Mouse (Mus musculus): ENCODE data around the gene Pglyrp1. TPM values are rescaled to one million over a fixed set of nuclear protein-coding genes. Genes with fewer than 3 reads are reported as not detected.
"Not testable (repeated sequence)": the region's sequence is repeated elsewhere in the genome, so short reads cannot be mapped to it uniquely, and the experiment has no call there.

The Pglyrp1 gene
- 1 to 10 TPM; 1.4 to 1.5 TPM for total RNA-seq (2021)
- long read RNA-seq, experiment 1, partial matches to known transcripts, result 0 of 1 reads
- long read RNA-seq, experiment 1, other reads (novel, unspliced or antisense), result 1 of 1 reads
- long read RNA-seq, experiment 2, partial matches to known transcripts, result 0 of 1 reads
- long read RNA-seq, experiment 2, other reads (novel, unspliced or antisense), result 0 of 1 reads

DNA sequence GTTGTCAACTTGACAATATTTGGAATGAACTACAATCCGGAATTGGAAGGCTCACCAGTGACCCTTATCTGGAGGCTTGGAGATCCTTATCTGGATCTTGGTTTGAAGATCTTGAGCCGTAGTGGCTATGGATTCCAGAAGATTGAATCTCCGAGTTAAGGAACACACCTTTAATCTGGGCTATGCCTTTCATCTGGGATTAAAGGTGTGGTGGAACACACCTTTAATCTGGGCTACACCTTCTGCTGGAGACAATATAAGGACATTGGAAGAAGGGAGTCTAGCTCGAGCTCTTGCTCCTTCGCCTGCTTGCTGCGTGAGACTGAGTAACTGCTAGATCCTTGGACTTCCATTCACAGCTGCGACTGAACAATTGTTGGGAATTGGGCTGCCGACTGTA lies at the start of gene Pglyrp1:
TSS of gene Pglyrp1 (plus strand) at position 301 of the 400 bp plus-strand sequence.
- DNase-seq; intact Hi-C loops (cut with DNase I; ENCODE audit: low total_unique reads): not testable (repeated sequence)

- intact Hi-C loops (cut with DNase I; ENCODE audit: low total_unique reads), result no loop called here
- no peak for DNase-seq
These were observed 49.6 kb upstream of the Pglyrp1 start, which contains the start of gene Psg17 for GRCm38 (mm10) chr7:18821507-18821906. Gene Psg17, minus strand, starts transcription at chr7:18821607.

DNA sequence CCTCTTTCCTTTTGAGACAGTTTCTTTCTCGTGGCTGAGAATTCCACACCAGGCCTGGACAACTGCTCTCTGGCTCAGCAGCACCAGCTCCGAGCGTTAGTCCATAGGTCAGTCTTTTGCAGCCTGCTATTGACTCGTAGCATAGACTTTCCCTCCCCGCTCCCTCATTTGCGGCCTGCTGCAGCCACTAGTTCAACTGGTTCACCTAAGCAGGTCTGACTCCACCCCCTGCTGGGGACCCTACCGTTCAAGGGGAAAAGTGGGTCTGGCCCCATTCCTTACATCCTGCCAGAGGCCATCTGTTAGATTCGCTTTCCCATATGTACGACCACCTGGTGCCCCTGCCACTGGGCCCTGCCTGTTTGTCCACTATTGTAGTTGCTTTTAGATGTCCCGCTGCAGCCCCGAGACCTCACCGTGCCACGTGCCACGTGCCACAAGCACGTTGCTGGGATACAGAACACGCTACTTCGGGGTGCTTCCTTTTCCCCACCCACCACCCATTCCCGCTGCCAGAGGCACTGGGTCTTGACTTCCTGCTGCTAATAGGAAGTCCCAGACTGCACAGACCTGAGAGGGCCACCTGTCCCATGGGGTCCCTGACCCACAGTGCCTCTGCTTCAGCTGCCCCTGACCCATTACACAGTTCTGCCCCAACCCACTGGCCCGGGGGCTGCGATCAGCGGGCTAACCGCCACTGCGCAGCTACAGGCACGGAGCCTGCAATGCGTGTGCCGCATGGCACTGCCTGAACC lies 43.2 kb upstream of the Pglyrp1 start:
- intact Hi-C loops (cut with DNase I; ENCODE audit: low total_unique reads), result no loop called here
- DNase-seq, result no peak

DNA sequence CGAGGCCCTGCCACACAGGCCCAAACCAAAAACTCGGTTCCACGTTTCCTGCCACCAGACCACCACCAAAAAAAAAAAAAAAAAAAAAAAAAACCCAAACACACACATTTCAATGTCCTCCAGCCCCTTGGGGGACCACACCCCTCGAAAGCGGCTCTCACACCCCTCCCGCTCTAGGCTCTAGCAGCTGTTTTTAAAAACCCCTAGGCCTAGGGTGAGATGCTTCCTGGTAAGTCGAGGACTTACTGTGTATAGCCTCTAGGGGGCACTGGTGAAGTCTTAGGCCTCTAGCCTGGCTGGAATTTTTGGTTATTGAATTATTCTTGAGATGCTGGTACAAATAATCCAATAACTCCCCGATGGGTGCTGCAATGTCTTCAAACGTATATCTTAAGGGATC lies 42.5 kb upstream of the Pglyrp1 start:
- DNase-seq, result no peak
- intact Hi-C loops (cut with DNase I; ENCODE audit: low total_unique reads), result no loop called here

DNA sequence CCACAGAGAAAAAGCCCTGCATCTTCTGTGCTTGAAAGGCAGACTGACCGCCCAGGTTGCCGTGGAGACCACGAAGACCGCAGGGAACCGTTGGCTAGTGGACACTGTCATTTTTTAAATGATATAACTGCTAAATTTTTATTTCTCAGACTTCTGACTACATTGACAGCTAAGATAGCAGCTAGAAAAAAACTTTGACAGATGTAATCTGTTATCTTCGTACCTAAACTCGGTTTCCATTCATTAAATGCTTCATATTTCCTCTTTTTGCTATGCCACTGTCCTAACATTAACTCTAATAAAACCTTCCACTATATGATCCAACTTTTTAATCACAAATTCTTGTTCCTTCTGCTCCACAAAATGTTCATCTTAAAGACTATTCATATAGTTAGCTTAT lies 41.6 kb upstream of the Pglyrp1 start:
- no peak for DNase-seq
- intact Hi-C loops (cut with DNase I; ENCODE audit: low total_unique reads), result no loop called here

- no peak for DNase-seq
These were observed 38.8 kb upstream of the Pglyrp1 start for GRCm38 (mm10) chr7:18832298-18832697.

DNA sequence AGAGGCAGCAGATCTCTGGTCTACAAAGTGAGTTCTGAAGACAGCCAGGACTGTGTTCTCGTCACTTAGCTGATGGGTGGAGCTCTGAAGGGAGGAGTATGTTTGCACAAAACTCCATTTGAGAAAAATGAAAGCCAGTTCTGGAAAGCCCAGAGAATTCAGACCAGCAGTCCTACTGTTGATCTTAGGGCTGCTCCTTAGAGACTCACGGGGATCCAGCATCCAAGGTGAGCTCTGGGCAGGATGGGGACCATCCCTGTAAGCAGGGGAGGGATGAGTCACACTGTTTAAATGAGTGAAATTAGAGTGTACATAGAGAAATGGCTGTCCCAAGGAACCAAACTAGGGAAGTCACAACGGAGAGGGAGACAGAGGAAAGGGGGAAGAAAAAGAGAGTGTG lies 31.3 kb upstream of the Pglyrp1 start, which contains the start of gene Mill2:
TSS of gene Mill2 (plus strand) at position 102 of the 400 bp plus-strand sequence.
- intact Hi-C loops (cut with DNase I; ENCODE audit: low total_unique reads), result no loop called here
- no peak for DNase-seq

More at GRCm38 (mm10) chr7:18832298-18832697, 38.8 kb upstream of the Pglyrp1 start:
- intact Hi-C loops (cut with DNase I; ENCODE audit: low total_unique reads), result loop anchor here (5.0 kb wide), 1 partner anchor 45 kb away; no protein-coding TSS in a partner anchor

GRCm38 (mm10) chr7:18840386-18841173 lies 30.6 kb upstream of the Pglyrp1 start:
- intact Hi-C loops (cut with DNase I; ENCODE audit: low total_unique reads), result no loop called here
- peak; percentile 31 for DNase-seq

GRCm38 (mm10) chr7:18841174-18841567 lies 30.0 kb upstream of the Pglyrp1 start:
- DNase-seq, result no peak
- intact Hi-C loops (cut with DNase I; ENCODE audit: low total_unique reads), result no loop called here

DNA sequence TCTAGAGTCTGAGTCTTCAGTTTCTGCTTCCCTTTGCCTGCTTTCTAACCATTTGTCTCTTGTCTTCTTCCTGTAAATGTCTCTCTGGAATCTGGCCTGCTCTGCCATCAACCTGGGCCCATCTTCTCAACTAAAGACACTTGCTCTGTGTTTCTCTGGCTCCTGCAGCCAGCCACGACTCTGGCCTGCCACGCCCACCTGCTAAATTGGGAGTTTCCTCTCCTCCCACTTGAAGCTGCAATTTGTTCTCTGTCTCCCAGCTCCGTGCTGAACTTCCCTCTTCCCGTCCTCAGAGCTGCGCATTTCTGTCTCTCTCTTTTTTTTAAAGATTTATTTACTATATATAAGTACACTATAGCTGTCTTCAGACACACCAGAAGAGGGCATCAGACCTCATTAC lies 26.3 kb upstream of the Pglyrp1 start:
- no peak for DNase-seq
- intact Hi-C loops (cut with DNase I; ENCODE audit: low total_unique reads), result no loop called here

DNA sequence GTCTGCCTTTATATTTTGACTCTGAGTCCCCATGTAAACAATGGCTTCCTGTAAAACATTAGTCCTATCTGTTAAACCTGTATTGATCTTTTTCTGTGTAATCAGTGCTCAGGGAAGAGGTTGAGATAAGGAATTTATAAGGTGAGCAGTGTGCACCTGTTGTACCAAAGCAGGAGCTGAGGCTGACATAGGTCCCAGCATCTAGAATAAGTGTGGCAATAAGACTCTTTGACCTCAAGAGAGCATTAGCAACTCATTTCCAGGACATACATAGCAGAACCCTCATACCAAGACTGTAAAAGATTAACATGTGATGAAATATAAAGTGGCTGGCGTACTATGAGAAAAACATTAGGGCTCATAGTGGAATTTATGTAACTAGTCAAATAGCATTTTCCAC lies 22.7 kb upstream of the Pglyrp1 start:
- DNase-seq, result no peak

GRCm38 (mm10) chr7:18858310-18858916 lies 12.7 kb upstream of the Pglyrp1 start:
- intact Hi-C loops (cut with DNase I; ENCODE audit: low total_unique reads), result no loop called here
- no peak for DNase-seq

More for the DNA sequence above, 22.7 kb upstream of the Pglyrp1 start:
- intact Hi-C loops (cut with DNase I; ENCODE audit: low total_unique reads), result no loop called here

- intact Hi-C loops (cut with DNase I; ENCODE audit: low total_unique reads), result no loop called here
- no peak for DNase-seq
These were observed 8.3 kb upstream of the Pglyrp1 start for GRCm38 (mm10) chr7:18862801-18863200.

GRCm38 (mm10) chr7:18868491-18868890 lies 2.6 kb upstream of the Pglyrp1 start:
- no peak for DNase-seq
- intact Hi-C loops (cut with DNase I; ENCODE audit: low total_unique reads), result no loop called here

DNA sequence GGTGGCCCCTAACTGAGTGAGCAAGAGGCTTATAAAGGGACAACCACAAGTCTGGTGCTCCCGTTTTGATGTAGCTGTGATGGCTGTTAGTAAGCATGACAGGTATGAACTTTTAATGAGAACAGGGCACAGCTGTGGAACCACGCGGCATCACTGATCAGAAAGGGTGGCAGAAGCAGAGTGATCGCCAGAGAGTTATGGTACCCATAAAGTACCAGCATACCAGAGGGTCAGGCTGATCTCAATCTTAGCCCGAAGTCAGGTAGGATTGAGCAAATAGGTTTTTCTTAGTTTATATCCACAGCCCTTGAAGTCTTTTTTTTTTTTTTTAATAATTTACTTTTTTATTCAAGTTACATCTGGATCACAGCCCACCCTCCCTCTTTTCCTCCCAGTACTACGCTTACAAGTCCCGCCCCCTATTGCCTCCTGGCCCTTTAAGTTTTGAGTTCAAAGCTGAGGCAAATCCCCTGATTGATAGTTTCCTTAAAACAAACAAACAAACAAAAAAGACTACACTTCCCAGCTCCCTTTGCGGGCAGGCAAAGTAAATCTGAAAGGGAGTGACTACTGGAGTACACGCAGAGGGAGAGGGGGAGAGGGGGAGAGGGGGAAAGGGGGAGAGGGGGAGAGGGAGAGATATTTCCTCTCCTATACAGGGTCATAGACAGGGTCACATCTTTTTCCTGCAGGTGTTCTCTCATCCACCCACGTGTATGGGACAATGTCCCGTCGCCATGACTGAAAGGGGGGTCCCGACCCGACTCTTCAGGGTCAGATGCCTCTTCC lies 1.1 kb downstream of the Pglyrp1 start:
- DNase-seq, result no peak
- intact Hi-C loops (cut with DNase I; ENCODE audit: low total_unique reads), result loop anchor here (2.0 kb wide), 1 partner anchor 121 kb away; no protein-coding TSS in a partner anchor

- intact Hi-C loops (cut with DNase I; ENCODE audit: low total_unique reads), result loop anchor here (2.0 kb wide), 1 partner anchor 122 kb away; no protein-coding TSS in a partner anchor
- no peak for DNase-seq
These were observed 1.7 kb downstream of the Pglyrp1 start for GRCm38 (mm10) chr7:18872816-18873215.

GRCm38 (mm10) chr7:18873253-18873652 lies 2.1 kb downstream of the Pglyrp1 start:
- intact Hi-C loops (cut with DNase I; ENCODE audit: low total_unique reads), result loop anchor here (2.0 kb wide), 1 partner anchor 122 kb away; no protein-coding TSS in a partner anchor

GRCm38 (mm10) chr7:18875372-18875771 lies 4.2 kb downstream of the Pglyrp1 start:
- DNase-seq, result no peak
- intact Hi-C loops (cut with DNase I; ENCODE audit: low total_unique reads), result loop anchor here (5.0 kb wide), 1 partner anchor 43 kb away; no protein-coding TSS in a partner anchor

More at GRCm38 (mm10) chr7:18873253-18873652, 2.1 kb downstream of the Pglyrp1 start:
- peak; percentile 57 for DNase-seq

DNA sequence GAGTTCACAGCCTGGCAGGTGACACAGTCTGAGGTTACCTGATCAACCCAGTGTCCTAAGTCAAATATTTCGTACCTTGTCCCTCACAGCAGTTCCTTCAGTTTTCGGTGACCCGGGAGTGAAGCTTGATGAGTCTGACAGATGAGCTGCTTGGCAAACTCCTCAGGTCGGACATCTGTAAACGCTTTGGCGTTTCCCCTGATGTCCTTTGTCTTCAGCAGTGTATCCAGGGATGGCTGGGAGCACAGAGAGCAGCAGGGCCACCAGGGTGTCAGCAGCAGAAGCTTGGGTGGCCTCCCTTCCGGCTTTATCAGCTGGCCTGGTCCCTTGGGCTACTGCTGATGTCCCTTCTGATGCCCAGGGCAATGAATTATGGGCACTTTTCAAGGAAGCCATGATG lies 7.6 kb downstream of the Pglyrp1 start:
- DNase-seq, result no peak
- intact Hi-C loops (cut with DNase I; ENCODE audit: low total_unique reads), result loop anchor here (5.0 kb wide), 1 partner anchor 46 kb away; no protein-coding TSS in a partner anchor
